Mouse (Mus musculus) limb, embryonic 14.5 days (tissue): Measurements from ENCODE around the gene Rptor. TPM values are rescaled to one million over a fixed set of nuclear protein-coding genes. Genes with fewer than 3 reads are reported as not detected.

Source experiments
- ATAC-seq: fragments of 200-750 bp; cut with Nextera tagmentation; 2 replicates; pipeline ENCODE4 v1.8.0; 2017; ENCODE audit warnings: low read depth, moderate number of reproducible peaks, moderate TSS enrichment; ENCODE audit not compliant: low FRiP score
- DNase-seq: peaks from one replicate; pipeline ENCODE4 v3.0.0-alpha.2; 2015; ENCODE audit warnings: low spot score
- H3K27ac ChIP-seq: fragments of 300-500 bp; sonication (generic); replicated peaks from 2 replicates; pipeline ENCODE4 v1.5.1; 2014; ENCODE audit warnings: low read depth, mild to moderate bottlenecking, low read length, moderate library complexity, mixed read lengths
- H3K27me3 ChIP-seq: fragments of 300-500 bp; sonication (generic); 2 replicates; pipeline ENCODE4 v1.6.1; 2014; ENCODE audit warnings: low read length, mixed read lengths; ENCODE audit not compliant: control insufficient read depth, insufficient read depth
- H3K36me3 ChIP-seq: fragments of 300-500 bp; sonication (generic); 2 replicates; pipeline ENCODE4 v1.6.1; 2014; ENCODE audit warnings: mild to moderate bottlenecking, low read length, moderate library complexity, mixed read lengths; ENCODE audit not compliant: control insufficient read depth, insufficient read depth
- H3K4me1 ChIP-seq: fragments of 300-500 bp; sonication (generic); 2 replicates; pipeline ENCODE4 v1.6.1; 2014; ENCODE audit warnings: antibody characterized with exemption, low read length, mixed read lengths; ENCODE audit not compliant: control insufficient read depth, insufficient read depth
- H3K4me2 ChIP-seq: fragments of 300-500 bp; sonication (generic); replicated peaks from 2 replicates; pipeline ENCODE4 v1.6.1; 2014; ENCODE audit warnings: low read depth, mild to moderate bottlenecking, low read length, moderate library complexity; ENCODE audit not compliant: severe bottlenecking
- H3K4me3 ChIP-seq: fragments of 300-500 bp; sonication (generic); replicated peaks from 2 replicates; pipeline ENCODE4 v1.5.1; 2014; ENCODE audit warnings: low read length
- H3K9ac ChIP-seq: fragments of 300-500 bp; sonication (generic); 2 replicates; pipeline ENCODE4 v1.6.1; 2014; ENCODE audit warnings: mild to moderate bottlenecking, low read depth, low read length, moderate library complexity; ENCODE audit not compliant: severe bottlenecking
- H3K9me3 ChIP-seq: fragments of 300-500 bp; sonication (generic); 2 replicates; pipeline ENCODE4 v1.6.1; 2016; ENCODE audit warnings: low read length; ENCODE audit not compliant: control insufficient read depth
- POLR2A ChIP-seq: fragments of 200-500 bp; IDR thresholded peaks from 2 replicates; pipeline ENCODE4 v1.8.0; 2012; ENCODE audit warnings: inconsistent platforms, mild to moderate bottlenecking, moderate library complexity, borderline replicate concordance; ENCODE audit not compliant: insufficient read depth, insufficient read length; ENCODE audit errors: extremely low read depth
- WGBS: fragments of 180-500 bp; shearing (Covaris S2); extraction: QIAGEN DNeasy Blood & Tissue Kit; methylation state at CpG from one replicate; pipeline ENCODE4 v1.1.7; 2014; 5-methylcytosine and 5-hydroxymethylcytosine counted together
- polyA plus RNA-seq, 2 experiments: library from polyadenylated mRNA; depleted of rRNA in 1 of 2; stranded (reverse) in 1 of 2; unstranded in 1 of 2; fragments of >200 nt; fragmentation: Nextera tagmentation in 1 of 2; extraction: Ambion mirVana in 1 of 2; gene quantifications; 2 replicates each; pipeline versions ENCODE4 v1.2.1 to v1.2.3; 2012 to 2014

Rptor gene
- polyA plus RNA-seq, 2 experiments: 13.7 to 24.3 TPM

GRCm38 (mm10) chr11:119678427-119678826 is 75.7 kb downstream of the Rptor start:
- Histone ChIP-seq H3K27ac (no peak overlapping the region), H3K27me3 (no peaks in the 10 kb centered on the region), H3K36me3 (0 out of 2 replicates have a peak, but pooled peaks cover 5% of the 10 kb centered on the region), H3K4me3 (no peak overlapping the region), H3K4me1 (peaks cover 10% of the 10 kb centered on the region), H3K9ac (no peak overlapping the region), H3K4me2 (no peak overlapping the region), H3K9me3 (no peaks in the 10 kb centered on the region)
- TF ChIP-seq POLR2A: no peak
- no peak for DNase-seq
- no peak for ATAC-seq
- 72% methylated on average over 5 of the region's 5 CpGs for WGBS

GRCm38 (mm10) chr11:119680735-119681134 is 78.0 kb downstream of the Rptor start:
- Histone ChIP-seq H3K36me3 (0 out of 2 replicates have a peak, but pooled peaks cover 5% of the 10 kb centered on the region), H3K4me1 (peaks cover 15% of the 10 kb centered on the region), H3K9ac (no peak overlapping the region), H3K27me3 (no peaks in the 10 kb centered on the region), H3K27ac (no peak overlapping the region), H3K4me2 (no peak overlapping the region), H3K4me3 (no peak overlapping the region), H3K9me3 (no peaks in the 10 kb centered on the region)
- no peak for TF ChIP-seq POLR2A
- 56% methylated on average over 2 of the region's 2 CpGs for WGBS
- DNase-seq (no peak), ATAC-seq (no peak)

GRCm38 (mm10) chr11:119682285-119682684 is 79.6 kb downstream of the Rptor start:
- no peaks in the 10 kb centered on the region for H3K9me3 ChIP-seq
- no peak for TF ChIP-seq POLR2A
- DNase-seq (no peak), ATAC-seq (no peak)
- no peak overlapping the region for H3K27ac ChIP-seq
- peaks cover 13% of the 10 kb centered on the region for H3K4me1 ChIP-seq
- no peaks in the 10 kb centered on the region for H3K27me3 ChIP-seq
- H3K4me3 ChIP-seq: no peak overlapping the region
- H3K4me2 ChIP-seq: no peak overlapping the region
- 80% methylated on average over 2 of the region's 2 CpGs for WGBS
- no peak overlapping the region for H3K9ac ChIP-seq
- H3K36me3 ChIP-seq: no peaks in the 10 kb centered on the region

GRCm38 (mm10) chr11:119683796-119684195 is 81.1 kb downstream of the Rptor start:
- Histone ChIP-seq H3K36me3 (no peaks in the 10 kb centered on the region), H3K9ac (no peak overlapping the region), H3K27ac (no peak overlapping the region), H3K4me2 (no peak overlapping the region), H3K27me3 (no peaks in the 10 kb centered on the region), H3K4me1 (peaks cover 13% of the 10 kb centered on the region), H3K9me3 (no peaks in the 10 kb centered on the region), H3K4me3 (no peak overlapping the region)
- no peak for ATAC-seq
- DNase-seq: no peak
- TF ChIP-seq POLR2A: no peak
- 56% methylated on average over 2 of the region's 2 CpGs for WGBS

GRCm38 (mm10) chr11:119685477-119685876 is 82.8 kb downstream of the Rptor start:
- peaks cover 16% of the 10 kb centered on the region for H3K4me1 ChIP-seq
- WGBS: 46% methylated on average over 5 of the region's 5 CpGs
- no peaks in the 10 kb centered on the region for H3K27me3 ChIP-seq
- no peak overlapping the region for H3K9ac ChIP-seq
- H3K36me3 ChIP-seq: no peaks in the 10 kb centered on the region
- no peaks in the 10 kb centered on the region for H3K9me3 ChIP-seq
- H3K4me2 ChIP-seq: no peak overlapping the region
- TF ChIP-seq POLR2A: no peak
- ATAC-seq (no peak), DNase-seq (no peak)
- 0 out of 2 replicates have a peak overlapping the region, but pooled peaks have one; percentile 30 for H3K27ac ChIP-seq
- H3K4me3 ChIP-seq: no peak overlapping the region
